Mouse (Mus musculus): ENCODE results near the gene Lrwd1.

Lrwd1 gene

DNA sequence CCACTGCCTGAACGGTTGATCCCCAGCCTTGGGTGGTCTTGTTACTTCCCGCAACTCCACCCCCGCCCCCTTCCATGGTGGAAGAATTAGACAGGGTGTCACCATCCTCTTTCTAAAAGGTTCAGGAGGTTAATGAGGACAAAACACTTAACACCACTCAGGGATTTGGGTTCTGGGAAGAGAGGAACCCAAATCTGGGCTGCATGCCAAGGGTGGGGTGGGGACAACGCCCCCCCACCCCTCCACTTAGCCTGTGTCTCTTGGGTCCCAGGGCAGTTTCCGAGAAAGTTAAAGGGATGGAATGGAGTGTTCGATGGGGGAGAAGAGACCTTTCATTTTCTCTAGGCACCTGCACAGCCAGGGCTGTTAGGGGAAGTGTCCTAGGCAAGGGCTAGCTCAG is 62.8 kb downstream of the Lrwd1 start:
- in situ Hi-C loops (cut with MboI; ENCODE audit: low pct_unique_long_range_greater_than_20kb in 1 of 2, low sequenced_read_pairs in 2 of 2, unreplicated experiment in 1 of 2), result no loop called here

All from mouse embryonic stem cell (cell line).